ENCODE assay signal across 8 mouse cellular contexts in genomic region chr7:17056081-17056581, GRCm38 (mm10). TPM values are rescaled to one million over a fixed set of nuclear protein-coding genes. Genes with fewer than 3 reads are reported as not detected.
A peak's percentile ranks its signal among the peaks of the same experiment; 100 is the strongest.
DNase-seq lines count a peak whose midpoint lies in the region; ATAC-seq and TF ChIP-seq lines count a peak whose summit lies in the region.

No protein-coding gene starts in this region.

- peak; percentile 94 for DNase-seq in c-Kit-positive CD71-positive TER-119-negative erythroid progenitor cells, embryonic 14.5 days (ENCODE audit: low read depth)
- DNase-seq in forebrain, embryonic 10.5 days (ENCODE audit: extremely low spot score, low spot score), result peak; percentile 71
- DNase-seq in kidney, postnatal 0 days (ENCODE audit: low spot score), result peak; percentile 95

- H3K9me3 ChIP-seq in E14TG2a.4 (ENCODE audit: low read length), result no peaks in the 10 kb centered on the region
- H3K9me3 ChIP-seq in forebrain, embryonic 10.5 days, result peaks cover 3% of the 10 kb centered on the region; the same call in 1 of the 2 replicates
- no peaks in the 10 kb centered on the region for H3K9me3 ChIP-seq in heart, embryonic 13.5 days
- no peaks in the 10 kb centered on the region for H3K9me3 ChIP-seq in kidney, postnatal 0 days (replicated peaks; ENCODE audit: low read length)
- H3K9me3 ChIP-seq in liver, embryonic 12.5 days (replicated peaks), result no peaks in the 10 kb centered on the region
- H3K9me3 ChIP-seq in neural tube, embryonic 12.5 days, result no peaks in the 10 kb centered on the region

- H3K36me3 ChIP-seq in E14TG2a.4 (ENCODE audit: insufficient read depth, low read length), result no peaks in the 10 kb centered on the region
- H3K36me3 ChIP-seq in forebrain, embryonic 10.5 days (replicated peaks), result no peaks in the 10 kb centered on the region
- peaks cover 38% of the 10 kb centered on the region for H3K36me3 ChIP-seq in heart, embryonic 13.5 days
- H3K36me3 ChIP-seq in kidney, postnatal 0 days (ENCODE audit: insufficient read depth, low read length), result 0 out of 2 replicates have a peak, but pooled peaks cover 5% of the 10 kb centered on the region
- H3K36me3 ChIP-seq in liver, embryonic 12.5 days, result peaks cover 30% of the 10 kb centered on the region
- H3K36me3 ChIP-seq in neural tube, embryonic 12.5 days, result no peaks in the 10 kb centered on the region
- H3K36me3 ChIP-seq in testis, adult 2 months (ENCODE audit: control insufficient read depth, insufficient read depth, low read length), result no peaks in the 10 kb centered on the region

- H3K9ac ChIP-seq in heart, embryonic 13.5 days, result peak overlapping the region; percentile 87
- peak overlapping the region; percentile 67 for H3K9ac ChIP-seq in kidney, postnatal 0 days (ENCODE audit: low read depth, low read length)
- peak overlapping the region; percentile 84 for H3K9ac ChIP-seq in liver, embryonic 12.5 days
- peak overlapping the region; percentile 44 for H3K9ac ChIP-seq in neural tube, embryonic 12.5 days

- peak; percentile 81 for ATAC-seq in heart, embryonic 13.5 days (ENCODE audit: extremely low read depth, insufficient number of reproducible peaks, low FRiP score, low TSS enrichment)
- peak; percentile 83 for ATAC-seq in kidney, postnatal 0 days (replicated peaks; ENCODE audit: low FRiP score, low read depth)
- peak; percentile 85 for ATAC-seq in liver, embryonic 12.5 days
- ATAC-seq in neural tube, embryonic 12.5 days (ENCODE audit: low FRiP score, low read depth), result peak; percentile 52; the same call in 1 of the 2 replicates

- peak; percentile 62; the same call in 1 of the 2 replicates for TF ChIP-seq POLR2A in testis, adult 2 months (IDR thresholded peaks at IDR 0.05; ENCODE audit: control insufficient read depth, low read depth, low read length)

- WGBS in forebrain, embryonic 10.5 days, result under 1% methylated on average over 42 of the region's 42 CpGs
- under 1% methylated on average over 42 of the region's 42 CpGs for WGBS in heart, embryonic 13.5 days
- WGBS in kidney, postnatal 0 days, result under 1% methylated on average over 41 of the region's 42 CpGs
- WGBS in liver, embryonic 12.5 days (ENCODE audit: insufficient replicate concordance), result under 1% methylated on average over 42 of the region's 42 CpGs
- WGBS in neural tube, embryonic 12.5 days, result 0% methylated on average over 40 of the region's 42 CpGs

- H3K4me1 ChIP-seq in E14TG2a.4 (replicated peaks; ENCODE audit: low read depth, low read length), result peaks cover 46% of the 10 kb centered on the region
- H3K4me1 ChIP-seq in forebrain, embryonic 10.5 days, result peaks cover 52% of the 10 kb centered on the region
- peaks cover 66% of the 10 kb centered on the region for H3K4me1 ChIP-seq in heart, embryonic 13.5 days
- H3K4me1 ChIP-seq in kidney, postnatal 0 days (replicated peaks; ENCODE audit: insufficient read depth, low read length), result peaks cover 34% of the 10 kb centered on the region
- H3K4me1 ChIP-seq in liver, embryonic 12.5 days, result peaks cover 73% of the 10 kb centered on the region
- peaks cover 47% of the 10 kb centered on the region for H3K4me1 ChIP-seq in neural tube, embryonic 12.5 days
- H3K4me1 ChIP-seq in testis, adult 2 months (ENCODE audit: control insufficient read depth, insufficient read depth, low read length), result peaks cover 38% of the 10 kb centered on the region

- TF ChIP-seq CTCF in E14TG2a.4 (conservative IDR thresholded peaks at IDR 0.05; ENCODE audit: low read length), result no peak
- no peak for TF ChIP-seq CTCF in kidney, postnatal 0 days (IDR thresholded peaks at IDR 0.05; ENCODE audit: low read depth)
- TF ChIP-seq CTCF in testis, adult 2 months (IDR thresholded peaks at IDR 0.05; ENCODE audit: control insufficient read depth, insufficient read depth, insufficient replicate concordance, low read depth, low read length), result no peak

- H3K4me3 ChIP-seq in E14TG2a.4 (replicated peaks; ENCODE audit: low read length), result peak overlapping the region; percentile 89
- peak overlapping the region; percentile 63 for H3K4me3 ChIP-seq in forebrain, embryonic 10.5 days
- peak overlapping the region; percentile 69 for H3K4me3 ChIP-seq in heart, embryonic 13.5 days
- H3K4me3 ChIP-seq in kidney, postnatal 0 days (replicated peaks; ENCODE audit: low read depth, low read length), result peak overlapping the region; percentile 52
- H3K4me3 ChIP-seq in liver, embryonic 12.5 days, result peak overlapping the region; percentile 69
- H3K4me3 ChIP-seq in neural tube, embryonic 12.5 days, result peak overlapping the region; percentile 44
- H3K4me3 ChIP-seq in testis, adult 2 months (ENCODE audit: control insufficient read depth, low read depth, low read length), result peak overlapping the region; percentile 67

- peak overlapping the region; percentile 83 for H3K27ac ChIP-seq in forebrain, embryonic 10.5 days
- peak overlapping the region; percentile 99 for H3K27ac ChIP-seq in heart, embryonic 13.5 days (replicated peaks)
- H3K27ac ChIP-seq in kidney, postnatal 0 days, result peak overlapping the region; percentile 97
- H3K27ac ChIP-seq in liver, embryonic 12.5 days, result peak overlapping the region; percentile 98
- H3K27ac ChIP-seq in neural tube, embryonic 12.5 days, result 0 out of 2 replicates have a peak overlapping the region, but pooled peaks have one; percentile 9
- peak overlapping the region; percentile 47 for H3K27ac ChIP-seq in testis, adult 2 months (ENCODE audit: control insufficient read depth, insufficient read depth, low read depth, low read length)

- no peaks in the 10 kb centered on the region for H3K27me3 ChIP-seq in E14TG2a.4 (ENCODE audit: insufficient read depth, low read length)
- H3K27me3 ChIP-seq in forebrain, embryonic 10.5 days (ENCODE audit: poor library complexity, severe bottlenecking), result peaks cover 22% of the 10 kb centered on the region
- H3K27me3 ChIP-seq in heart, embryonic 13.5 days (replicated peaks), result no peaks in the 10 kb centered on the region
- H3K27me3 ChIP-seq in kidney, postnatal 0 days (ENCODE audit: insufficient read depth, low read length), result no peaks in the 10 kb centered on the region
- peaks cover 6% of the 10 kb centered on the region for H3K27me3 ChIP-seq in liver, embryonic 12.5 days (replicated peaks)
- 0 out of 2 replicates have a peak, but pooled peaks cover 4% of the 10 kb centered on the region for H3K27me3 ChIP-seq in neural tube, embryonic 12.5 days (replicated peaks)
- no peaks in the 10 kb centered on the region for H3K27me3 ChIP-seq in testis, adult 2 months (ENCODE audit: control insufficient read depth, insufficient read depth, low read length)

- peak overlapping the region; percentile 94 for H3K4me2 ChIP-seq in heart, embryonic 13.5 days
- peak overlapping the region; percentile 77 for H3K4me2 ChIP-seq in kidney, postnatal 0 days (ENCODE audit: low read length)
- peak overlapping the region; percentile 96 for H3K4me2 ChIP-seq in liver, embryonic 12.5 days
- H3K4me2 ChIP-seq in neural tube, embryonic 12.5 days (replicated peaks), result peak overlapping the region; percentile 84

RNA-seq across cellular contexts. Expression of gene Hif3a, which starts 6.1 kb away (rescaled TPM):
- polyA plus RNA-seq in forebrain, embryonic 10.5 days (2016; fragmentation: Nextera tagmentation; extraction: Ambion mirVana), result 4.3 and 5.3 TPM in 2 replicates
- 26.7 and 26.8 TPM in 2 replicates for polyA plus RNA-seq in heart, embryonic 13.5 days (2015; fragmentation: Nextera tagmentation; extraction: Ambion mirVana)
- 5.1 and 6.1 TPM in 2 replicates for polyA plus RNA-seq in kidney, postnatal 0 days (2015; fragmentation: Nextera tagmentation; extraction: Ambion mirVana)
- polyA plus RNA-seq in liver, embryonic 12.5 days (2016; fragmentation: Nextera tagmentation; extraction: Ambion mirVana), result 21.1 and 22.6 TPM in 2 replicates
- 5.2 and 5.7 TPM in 2 replicates for polyA plus RNA-seq in neural tube, embryonic 12.5 days (2016; fragmentation: Nextera tagmentation; extraction: Ambion mirVana)
- polyA plus RNA-seq in testis, adult 2 months (2012; rRNA removed), result 4.4 and 6.9 TPM in 2 replicates

RNA-seq across cellular contexts. Expression of gene Psg16, which starts 17.7 kb away (rescaled TPM):
- polyA plus RNA-seq in forebrain, embryonic 10.5 days (2016; fragmentation: Nextera tagmentation; extraction: Ambion mirVana), result 0.11 and 0.12 TPM in 2 replicates
- polyA plus RNA-seq in heart, embryonic 13.5 days (2015; fragmentation: Nextera tagmentation; extraction: Ambion mirVana), result 0.10 TPM in 1 of 2 replicates, not detected in the other
- 0.07 TPM in 1 of 2 replicates, not detected in the other for polyA plus RNA-seq in kidney, postnatal 0 days (2015; fragmentation: Nextera tagmentation; extraction: Ambion mirVana)
- 0.06 and 0.13 TPM in 2 replicates for polyA plus RNA-seq in liver, embryonic 12.5 days (2016; fragmentation: Nextera tagmentation; extraction: Ambion mirVana)
- polyA plus RNA-seq in neural tube, embryonic 12.5 days (2016; fragmentation: Nextera tagmentation; extraction: Ambion mirVana), result 0.27 and 0.28 TPM in 2 replicates
- 0.16 and 0.19 TPM in 2 replicates for polyA plus RNA-seq in testis, adult 2 months (2012; rRNA removed)

RNA-seq across cellular contexts. Expression of gene Ppp5c, which starts 28.4 kb away (rescaled TPM):
- 149 and 150 TPM in 2 replicates for polyA plus RNA-seq in forebrain, embryonic 10.5 days (2016; fragmentation: Nextera tagmentation; extraction: Ambion mirVana)
- 82.3 and 94.0 TPM in 2 replicates for polyA plus RNA-seq in heart, embryonic 13.5 days (2015; fragmentation: Nextera tagmentation; extraction: Ambion mirVana)
- polyA plus RNA-seq in kidney, postnatal 0 days (2015; fragmentation: Nextera tagmentation; extraction: Ambion mirVana), result 82.0 and 95.4 TPM in 2 replicates
- 70.3 and 75.2 TPM in 2 replicates for polyA plus RNA-seq in liver, embryonic 12.5 days (2016; fragmentation: Nextera tagmentation; extraction: Ambion mirVana)
- polyA plus RNA-seq in neural tube, embryonic 12.5 days (2016; fragmentation: Nextera tagmentation; extraction: Ambion mirVana), result 112 and 113 TPM in 2 replicates
- 80.7 and 84.7 TPM in 2 replicates for polyA plus RNA-seq in testis, adult 2 months (2012; rRNA removed)

Comparison
In these comparisons a context has a peak if more than half of its experiments do, and no peak if none do; other contexts are left out.
1. Peak in every context shown above with its lines: DNase-seq, ATAC-seq, H3K4me3 ChIP-seq and H3K27ac ChIP-seq.
2. H3K27ac ChIP-seq: peak in every context shown above with its lines; median percentile 99 in heart, embryonic 13.5 days; 98 in liver, embryonic 12.5 days; 97 in kidney, postnatal 0 days; 83 in forebrain, embryonic 10.5 days; 47 in testis, adult 2 months; 9 in neural tube, embryonic 12.5 days.